Mouse (Mus musculus) kidney, adult 2 months (tissue): Measurements from ENCODE around the gene Lmln. TPM values are rescaled to one million over a fixed set of nuclear protein-coding genes. Genes with fewer than 3 reads are reported as not detected.
A peak's percentile ranks its signal among the peaks of the same experiment; 100 is the strongest.
"Not testable (repeated sequence)": the region's sequence is repeated elsewhere in the genome, so short reads cannot be mapped to it uniquely, and the experiment has no call there.

Experiments
- DNase-seq: peaks from one replicate; pipeline ENCODE4 v3.0.0; 2021
- H3K27ac ChIP-seq: fragments of 200-500 bp; 2 replicates; pipeline ENCODE4 v1.5.1; 2012; ENCODE audit warnings: low read depth, low read length, control low read depth, inconsistent platforms; ENCODE audit not compliant: insufficient read depth
- H3K27me3 ChIP-seq: fragments of 200-500 bp; replicated peaks from 2 replicates; pipeline ENCODE4 v1.6.1; 2012; ENCODE audit warnings: mild to moderate bottlenecking, moderate library complexity, low read length, inconsistent platforms; ENCODE audit not compliant: control insufficient read depth, insufficient read depth
- H3K36me3 ChIP-seq: fragments of 200-500 bp; 2 replicates; pipeline ENCODE4 v1.6.1; 2012; ENCODE audit warnings: mild to moderate bottlenecking, moderate library complexity, low read length, inconsistent platforms; ENCODE audit not compliant: control insufficient read depth, insufficient read depth
- H3K4me1 ChIP-seq: fragments of 200-500 bp; 2 replicates; pipeline ENCODE4 v1.6.1; 2011; ENCODE audit warnings: low read length; ENCODE audit not compliant: control insufficient read depth, insufficient read depth
- H3K4me3 ChIP-seq: fragments of 200-500 bp; 2 replicates; pipeline ENCODE4 v1.5.1; 2011; ENCODE audit warnings: mild to moderate bottlenecking, low read depth, low read length, control low read depth; ENCODE audit not compliant: insufficient read depth
- CTCF ChIP-seq: fragments of 200-500 bp; conservative IDR thresholded peaks from 2 replicates; pipeline ENCODE4 v1.5.1; 2011; ENCODE audit warnings: low read depth, mild to moderate bottlenecking, control low read depth, low read length, moderate library complexity, mixed read lengths; ENCODE audit not compliant: insufficient read depth, insufficient read length
- POLR2A ChIP-seq: fragments of 200-500 bp; IDR thresholded peaks from one replicate; pipeline ENCODE4 v1.6.1; 2011; ENCODE audit warnings: low read depth, low read length, control low read depth
- WGBS: fragments of 180-500 bp; shearing (Covaris S2); methylation state at CpG from one replicate; pipeline ENCODE4 v1.1.7; 2018; 5-methylcytosine and 5-hydroxymethylcytosine counted together
- polyA plus RNA-seq: library from polyadenylated mRNA; depleted of rRNA; stranded (reverse); fragments of >200 nt; gene quantifications from 2 replicates; pipeline ENCODE4 v1.2.3, GENCODE M21; 2012

Lmln gene
- polyA plus RNA-seq, 1 experiment, result 3.1 TPM

DNA sequence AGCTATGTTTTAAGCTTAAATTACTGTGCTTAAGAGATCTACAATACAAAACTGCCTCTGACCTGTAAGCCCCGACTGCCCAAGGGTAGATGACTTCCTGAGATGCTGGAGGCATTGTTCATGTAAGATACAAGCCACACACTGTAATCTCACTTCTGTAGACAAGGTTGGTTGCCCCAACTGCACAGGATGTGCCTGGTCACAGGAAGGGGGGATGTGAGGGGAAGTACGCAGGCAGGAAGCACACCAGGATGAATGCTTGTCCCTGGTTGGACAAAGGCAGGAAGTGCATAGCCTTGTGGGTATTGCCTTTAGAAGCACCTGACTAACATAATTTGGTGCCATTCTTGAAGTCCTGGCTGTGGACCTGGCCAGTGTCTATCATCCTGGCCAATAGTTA is 19.1 kb upstream of the Lmln start:
- no peak for DNase-seq
- TF ChIP-seq POLR2A, result no peak
- no peak for TF ChIP-seq CTCF
- WGBS, result 69% methylated on average over 2 of the region's 2 CpGs
- Histone ChIP-seq H3K27ac (no peak overlapping the region), H3K4me1 (no peaks in the 10 kb centered on the region; the same call in 1 of the 2 replicates), H3K27me3 (no peaks in the 10 kb centered on the region), H3K36me3 (no peaks in the 10 kb centered on the region), H3K4me3 (no peak overlapping the region)

DNA sequence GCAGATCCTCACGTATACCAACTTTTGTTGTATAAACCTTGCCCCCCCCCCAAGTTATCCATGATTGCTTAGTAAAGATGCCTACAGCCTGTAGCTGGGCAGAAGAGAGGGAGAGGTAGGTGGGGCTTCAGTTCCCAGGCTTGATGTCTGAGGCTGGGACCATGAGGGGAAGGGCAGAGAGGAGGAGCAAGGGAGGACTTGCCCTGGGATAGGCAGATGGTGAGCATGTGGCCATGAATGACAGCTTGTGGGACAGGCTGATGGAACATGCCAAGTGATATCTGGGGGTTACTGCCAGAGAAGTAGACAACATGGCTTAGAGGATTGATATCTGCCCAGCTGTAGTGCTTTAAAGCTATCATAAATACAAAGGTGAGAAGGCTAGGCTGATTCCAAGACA is 14.3 kb upstream of the Lmln start:
- Histone ChIP-seq H3K36me3 (no peaks in the 10 kb centered on the region), H3K4me1 (no peaks in the 10 kb centered on the region), H3K27ac (no peak overlapping the region), H3K4me3 (no peak overlapping the region), H3K27me3 (no peaks in the 10 kb centered on the region)
- TF ChIP-seq POLR2A, result no peak
- no peak for TF ChIP-seq CTCF
- WGBS, result 90% methylated on average over 1 of the region's 1 CpGs
- no peak for DNase-seq

DNA sequence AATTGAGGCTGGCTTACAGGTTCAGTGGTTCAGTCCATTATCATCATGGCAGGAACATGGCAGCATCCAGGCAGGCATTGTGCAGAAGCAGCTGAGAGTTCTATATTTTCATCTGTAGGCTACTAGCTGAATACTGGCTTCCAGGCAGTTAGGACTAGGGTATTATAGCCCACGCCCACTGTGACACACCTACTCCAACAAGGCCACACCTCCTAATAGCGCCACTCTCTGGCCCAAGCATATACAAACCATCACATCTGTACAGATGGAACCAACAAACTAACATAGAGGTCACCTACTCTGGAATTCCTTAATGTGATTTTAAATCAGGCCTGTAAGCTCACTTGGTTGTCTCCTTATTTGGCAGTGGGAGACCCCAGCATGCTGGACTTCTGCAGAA is 13.6 kb upstream of the Lmln start:
- Histone ChIP-seq H3K36me3 (no peaks in the 10 kb centered on the region), H3K27me3 (no peaks in the 10 kb centered on the region), H3K4me3 (no peak overlapping the region), H3K27ac (no peak overlapping the region), H3K4me1 (no peaks in the 10 kb centered on the region)
- TF ChIP-seq CTCF (no peak), POLR2A (no peak)
- DNase-seq, result no peak
- WGBS, result 81% methylated on average over 2 of the region's 2 CpGs

DNA sequence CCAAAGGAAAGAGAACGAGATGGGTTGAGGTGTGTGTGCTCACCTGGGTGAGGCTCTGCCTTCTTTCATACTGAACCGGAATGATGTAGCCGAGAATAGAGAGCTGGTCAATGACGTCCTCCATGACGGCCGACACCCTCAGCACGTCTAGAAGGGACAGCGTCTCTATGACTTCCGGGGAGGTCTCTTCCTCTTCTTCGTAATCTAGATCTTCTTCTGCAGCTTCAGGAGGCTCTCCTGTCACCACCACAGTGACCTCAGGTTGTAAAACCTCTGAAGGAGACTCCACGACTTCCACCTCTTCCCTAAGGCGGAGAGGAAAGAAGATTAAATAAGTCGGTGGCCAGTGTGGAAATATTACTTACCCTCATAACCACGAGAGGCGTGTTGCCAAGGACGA is 12.5 kb upstream of the Lmln start:
- no peaks in the 10 kb centered on the region for H3K4me1 ChIP-seq
- H3K27me3 ChIP-seq, result no peaks in the 10 kb centered on the region
- 93% methylated on average over 16 of the region's 16 CpGs for WGBS
- TF ChIP-seq POLR2A (no peak), CTCF (no peak)
- no peak for DNase-seq
- H3K36me3 ChIP-seq, result no peaks in the 10 kb centered on the region
- H3K4me3 ChIP-seq, result no peak overlapping the region
- no peak overlapping the region for H3K27ac ChIP-seq

DNA sequence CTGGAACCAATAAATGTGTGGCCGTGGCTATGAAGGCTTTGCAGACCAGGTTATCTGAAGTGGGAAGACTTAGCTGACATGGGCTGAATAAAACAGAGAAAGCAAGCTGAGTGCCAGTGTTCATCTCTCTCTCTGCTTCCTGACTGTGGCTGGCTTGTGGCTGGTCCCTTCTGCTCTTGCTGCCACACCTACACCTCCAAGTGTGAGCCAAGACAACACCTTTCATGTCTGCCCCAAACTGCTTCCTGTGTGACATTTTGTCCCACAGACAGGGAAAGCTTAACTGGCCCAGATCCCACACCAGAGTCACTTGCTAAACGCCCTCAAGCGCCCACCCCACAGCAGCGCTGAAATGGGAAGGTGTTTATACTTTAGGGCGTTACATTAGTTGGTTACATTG is 9.2 kb upstream of the Lmln start:
- Histone ChIP-seq H3K36me3 (no peaks in the 10 kb centered on the region), H3K4me3 (no peak overlapping the region), H3K4me1 (peaks cover 2% of the 10 kb centered on the region), H3K27ac (no peak overlapping the region), H3K27me3 (no peaks in the 10 kb centered on the region)
- TF ChIP-seq CTCF, result no peak
- DNase-seq, result no peak
- 76% methylated on average over 5 of the region's 5 CpGs for WGBS

DNA sequence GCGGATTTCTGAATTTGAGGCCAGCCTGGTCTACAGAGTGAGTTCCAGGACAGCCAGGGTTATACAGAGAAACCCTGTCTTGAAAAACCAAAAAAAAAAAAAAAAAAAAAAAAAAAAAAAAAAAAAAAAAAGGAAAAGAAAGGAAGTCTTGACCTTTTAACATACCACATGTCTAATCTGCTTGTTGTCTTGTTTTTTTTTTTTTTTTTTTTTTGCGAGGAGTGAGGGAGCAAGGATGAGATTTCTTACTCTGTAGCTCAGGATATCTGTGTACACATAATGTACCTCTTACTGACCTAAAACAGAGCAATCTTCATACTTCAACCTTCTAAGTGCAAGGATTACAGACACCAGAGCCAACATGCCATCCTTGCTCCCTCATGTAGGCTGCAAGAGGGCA is 7.4 kb upstream of the Lmln start:
- H3K27ac ChIP-seq, result not testable (repeated sequence)
- 67% methylated on average over 2 of the region's 2 CpGs for WGBS

DNA sequence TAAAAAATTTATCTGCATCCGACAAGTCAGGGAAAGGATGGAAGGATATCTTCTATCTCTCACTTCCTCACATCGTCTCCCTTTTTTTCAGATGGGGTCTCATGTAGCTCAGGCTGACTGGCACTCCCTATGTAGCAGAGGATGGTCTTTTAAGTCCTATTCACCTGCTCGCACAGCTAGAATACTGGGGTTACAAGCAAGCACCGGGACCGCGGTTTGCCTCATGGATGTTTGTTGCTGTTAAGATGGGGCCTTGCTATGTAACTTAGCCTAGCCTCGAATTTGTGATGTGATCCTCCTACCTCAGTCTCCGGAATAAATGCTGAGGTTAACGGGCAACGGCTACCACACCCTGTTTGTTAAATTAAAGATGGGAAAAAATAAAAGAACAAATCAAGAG is 6.7 kb upstream of the Lmln start:
- Histone ChIP-seq H3K4me3 (peak overlapping the region; percentile 23), H3K4me1 (peaks cover 10% of the 10 kb centered on the region), H3K27me3 (no peaks in the 10 kb centered on the region), H3K27ac (no peak overlapping the region), H3K36me3 (peaks cover 3% of the 10 kb centered on the region)
- WGBS, result 14% methylated on average over 10 of the region's 10 CpGs
- no peak for TF ChIP-seq POLR2A
- no peak for TF ChIP-seq CTCF
- no peak for DNase-seq

More for the DNA sequence above, 7.4 kb upstream of the Lmln start:
- H3K27me3 ChIP-seq, DNase-seq, H3K4me3 ChIP-seq, H3K36me3 ChIP-seq: not testable (repeated sequence)
- peaks cover 10% of the 10 kb centered on the region for H3K4me1 ChIP-seq

DNA sequence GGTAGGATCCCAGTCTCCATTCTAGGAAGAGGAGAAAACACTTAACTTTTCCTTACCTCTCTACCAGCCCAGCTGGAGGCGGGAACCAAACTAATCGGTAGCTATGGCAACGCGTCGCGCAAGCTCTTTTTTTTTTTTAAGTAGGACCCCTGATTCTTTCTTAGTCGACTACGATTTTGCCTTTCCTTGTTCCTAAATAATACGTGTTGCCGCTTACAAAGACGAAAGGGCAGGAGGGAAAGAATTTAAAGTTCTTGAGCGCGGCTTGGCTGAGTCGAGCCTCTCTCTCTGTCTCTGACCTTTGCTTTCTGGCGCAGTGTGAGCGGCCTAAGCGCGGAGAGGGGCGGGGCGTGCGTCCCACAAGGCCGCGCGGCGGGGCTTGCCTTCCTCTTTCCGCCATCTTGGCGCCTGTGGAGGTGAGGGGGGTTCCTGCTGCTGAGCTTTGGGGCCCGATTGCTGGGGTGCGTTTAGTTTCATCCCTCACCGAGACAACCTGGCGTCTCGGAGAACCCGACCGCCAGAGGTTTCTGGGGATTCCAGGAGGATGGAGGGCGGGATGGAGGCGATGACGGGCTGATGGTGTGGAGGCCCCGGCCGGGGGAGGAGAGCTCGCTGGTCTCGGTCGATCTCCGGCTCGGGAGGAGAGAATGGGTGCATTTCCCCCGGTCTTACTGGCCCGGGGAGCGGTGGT is 6.1 kb upstream of the Lmln start, which contains the start of the genes Iqcg and Rpl35a:
Iqcg (minus strand) TSS at position 124 of the 691 bp plus-strand sequence.
Rpl35a (plus strand) TSS at position 359 of the 691 bp plus-strand sequence.
- peak within 1 kb of the TSS; percentile 92 for H3K27ac ChIP-seq
- H3K4me1 ChIP-seq, result peaks cover 10% of the 10 kb centered on the region
- H3K27me3 ChIP-seq, result no peaks in the 10 kb centered on the region
- TF ChIP-seq CTCF (no peak), POLR2A (peak; percentile 65)
- peaks cover 3% of the 10 kb centered on the region for H3K36me3 ChIP-seq
- peak within 1 kb of the TSS; percentile 77 for H3K4me3 ChIP-seq
- DNase-seq, result peak; percentile 93
- under 1% methylated on average over 47 of the region's 47 CpGs for WGBS
